Mouse (Mus musculus): Measurements from ENCODE around the gene Chrna4. TPM values are rescaled to one million over a fixed set of nuclear protein-coding genes. Genes with fewer than 3 reads are reported as not detected.

The Chrna4 gene
- polyA plus RNA-seq, 1 experiment, result not detected

GRCm38 (mm10) chr2:181048252-181048945, 5.1 kb upstream of the Chrna4 start:
- TF ChIP-seq TAL1 (IDR thresholded peaks at IDR 0.05; ENCODE audit: low read length), result no peak
- no peak for TF ChIP-seq GATA1 (IDR thresholded peaks at IDR 0.05; ENCODE audit: low read length)
- H3K4me3 ChIP-seq (replicated peaks), result no peak overlapping the region
- no peaks in the 10 kb centered on the region for H3K36me3 ChIP-seq (ENCODE audit: control insufficient read depth)
- no peaks in the 10 kb centered on the region for H3K4me1 ChIP-seq (ENCODE audit: control insufficient read depth)
- no peaks in the 10 kb centered on the region; the same call in 1 of the 2 replicates for H3K27me3 ChIP-seq (ENCODE audit: control insufficient read depth)
- no peaks in the 10 kb centered on the region for H3K9me3 ChIP-seq (ENCODE audit: control insufficient read depth, low read length)

- Histone ChIP-seq H3K4me3 (replicated peaks) (no peak overlapping the region), H3K4me1 (ENCODE audit: control insufficient read depth) (no peaks in the 10 kb centered on the region), H3K27me3 (ENCODE audit: control insufficient read depth) (peaks cover 28% of the 10 kb centered on the region), H3K36me3 (ENCODE audit: control insufficient read depth) (no peaks in the 10 kb centered on the region), H3K9me3 (ENCODE audit: control insufficient read depth, low read length) (no peaks in the 10 kb centered on the region)
- no peak for TF ChIP-seq TAL1 (IDR thresholded peaks at IDR 0.05; ENCODE audit: low read length)
Observed at GRCm38 (mm10) chr2:181044001-181044400, 655 bp upstream of the Chrna4 start.

- no peak for TF ChIP-seq GATA1 (IDR thresholded peaks at IDR 0.05; ENCODE audit: low read length)
- TF ChIP-seq TAL1 (IDR thresholded peaks at IDR 0.05; ENCODE audit: low read length), result no peak
- no peaks in the 10 kb centered on the region for H3K36me3 ChIP-seq (ENCODE audit: control insufficient read depth)
- no peaks in the 10 kb centered on the region for H3K9me3 ChIP-seq (ENCODE audit: control insufficient read depth, low read length)
- H3K27me3 ChIP-seq (ENCODE audit: control insufficient read depth), result peaks cover 44% of the 10 kb centered on the region
- no peaks in the 10 kb centered on the region for H3K4me1 ChIP-seq (ENCODE audit: control insufficient read depth)
- no peak overlapping the region for H3K4me3 ChIP-seq (replicated peaks)
Observed at GRCm38 (mm10) chr2:181042376-181042775, 970 bp downstream of the Chrna4 start.

- peaks cover 48% of the 10 kb centered on the region for H3K27me3 ChIP-seq (ENCODE audit: control insufficient read depth)
- H3K9me3 ChIP-seq (ENCODE audit: control insufficient read depth, low read length), result no peaks in the 10 kb centered on the region
- H3K4me1 ChIP-seq (ENCODE audit: control insufficient read depth), result no peaks in the 10 kb centered on the region
- no peak for TF ChIP-seq TAL1 (IDR thresholded peaks at IDR 0.05; ENCODE audit: low read length)
- TF ChIP-seq GATA1 (IDR thresholded peaks at IDR 0.05; ENCODE audit: low read length), result no peak
- H3K4me3 ChIP-seq (replicated peaks), result no peak overlapping the region
- no peaks in the 10 kb centered on the region for H3K36me3 ChIP-seq (ENCODE audit: control insufficient read depth)
Observed at GRCm38 (mm10) chr2:181041941-181042340, 1.4 kb downstream of the Chrna4 start.

- Histone ChIP-seq H3K9me3 (ENCODE audit: control insufficient read depth, low read length) (no peaks in the 10 kb centered on the region), H3K27me3 (ENCODE audit: control insufficient read depth) (peaks cover 56% of the 10 kb centered on the region), H3K4me3 (replicated peaks) (no peak overlapping the region), H3K4me1 (ENCODE audit: control insufficient read depth) (no peaks in the 10 kb centered on the region), H3K36me3 (ENCODE audit: control insufficient read depth) (no peaks in the 10 kb centered on the region)
- no peak for TF ChIP-seq TAL1 (IDR thresholded peaks at IDR 0.05; ENCODE audit: low read length)
- TF ChIP-seq GATA1 (IDR thresholded peaks at IDR 0.05; ENCODE audit: low read length), result no peak
Observed at GRCm38 (mm10) chr2:181039356-181039680, 4.0 kb downstream of the Chrna4 start.

- TF ChIP-seq TAL1 (IDR thresholded peaks at IDR 0.05; ENCODE audit: low read length), result no peak
- TF ChIP-seq GATA1 (IDR thresholded peaks at IDR 0.05; ENCODE audit: low read length), result no peak
- Histone ChIP-seq H3K4me1 (ENCODE audit: control insufficient read depth) (no peaks in the 10 kb centered on the region), H3K9me3 (ENCODE audit: control insufficient read depth, low read length) (no peaks in the 10 kb centered on the region), H3K27me3 (ENCODE audit: control insufficient read depth) (peaks cover 56% of the 10 kb centered on the region), H3K4me3 (replicated peaks) (no peak overlapping the region), H3K36me3 (ENCODE audit: control insufficient read depth) (no peaks in the 10 kb centered on the region)
Observed at GRCm38 (mm10) chr2:181038644-181039355, 4.5 kb downstream of the Chrna4 start.

GRCm38 (mm10) chr2:181036561-181036960, 6.8 kb downstream of the Chrna4 start:
- no peak for TF ChIP-seq TAL1 (IDR thresholded peaks at IDR 0.05; ENCODE audit: low read length)
- TF ChIP-seq GATA1 (IDR thresholded peaks at IDR 0.05; ENCODE audit: low read length), result no peak
- Histone ChIP-seq H3K4me3 (replicated peaks) (no peak overlapping the region), H3K36me3 (ENCODE audit: control insufficient read depth) (no peaks in the 10 kb centered on the region), H3K4me1 (ENCODE audit: control insufficient read depth) (no peaks in the 10 kb centered on the region), H3K9me3 (ENCODE audit: control insufficient read depth, low read length) (no peaks in the 10 kb centered on the region), H3K27me3 (ENCODE audit: control insufficient read depth) (peaks cover 53% of the 10 kb centered on the region)

GRCm38 (mm10) chr2:181035186-181035585, 8.2 kb downstream of the Chrna4 start:
- Histone ChIP-seq H3K36me3 (ENCODE audit: control insufficient read depth) (no peaks in the 10 kb centered on the region), H3K27me3 (ENCODE audit: control insufficient read depth) (peaks cover 41% of the 10 kb centered on the region), H3K4me1 (ENCODE audit: control insufficient read depth) (no peaks in the 10 kb centered on the region), H3K9me3 (ENCODE audit: control insufficient read depth, low read length) (no peaks in the 10 kb centered on the region), H3K4me3 (replicated peaks) (no peak overlapping the region)
- TF ChIP-seq GATA1 (IDR thresholded peaks at IDR 0.05; ENCODE audit: low read length) (no peak), TAL1 (IDR thresholded peaks at IDR 0.05; ENCODE audit: low read length) (no peak)

GRCm38 (mm10) chr2:181033310-181033709, 10.0 kb downstream of the Chrna4 start:
- TF ChIP-seq TAL1 (IDR thresholded peaks at IDR 0.05; ENCODE audit: low read length) (no peak), GATA1 (IDR thresholded peaks at IDR 0.05; ENCODE audit: low read length) (no peak)
- H3K4me1 ChIP-seq (ENCODE audit: control insufficient read depth), result no peaks in the 10 kb centered on the region
- H3K4me3 ChIP-seq (replicated peaks), result no peak overlapping the region
- H3K27me3 ChIP-seq (ENCODE audit: control insufficient read depth), result peaks cover 22% of the 10 kb centered on the region
- no peaks in the 10 kb centered on the region for H3K9me3 ChIP-seq (ENCODE audit: control insufficient read depth, low read length)
- no peaks in the 10 kb centered on the region for H3K36me3 ChIP-seq (ENCODE audit: control insufficient read depth)
